Mouse (Mus musculus) heart, embryonic 15.5 days (tissue): Measurements from ENCODE around the gene C2cd2l. TPM values are rescaled to one million over a fixed set of nuclear protein-coding genes. Genes with fewer than 3 reads are reported as not detected.
A peak's percentile ranks its signal among the peaks of the same experiment; 100 is the strongest.
"Not testable (repeated sequence)": the region's sequence is repeated elsewhere in the genome, so short reads cannot be mapped to it uniquely, and the experiment has no call there.

ENCODE experiments used
- ATAC-seq: fragments of 200-750 bp; cut with Nextera tagmentation; replicated peaks from 2 replicates; pipeline ENCODE4 v1.8.0; 2017; ENCODE audit warnings: low read depth, moderate TSS enrichment; ENCODE audit not compliant: insufficient number of reproducible peaks, insufficient read depth, low FRiP score
- H3K27ac ChIP-seq: fragments of 300-500 bp; sonication (generic); 2 replicates; pipeline ENCODE4 v1.5.1; 2015; ENCODE audit warnings: mild to moderate bottlenecking, inconsistent platforms
- H3K27me3 ChIP-seq: fragments of 300-500 bp; sonication (generic); 2 replicates; pipeline ENCODE4 v1.6.1; 2015; ENCODE audit warnings: inconsistent platforms
- H3K36me3 ChIP-seq: fragments of 300-500 bp; sonication (generic); 2 replicates; pipeline ENCODE4 v1.6.1; 2015; ENCODE audit warnings: mild to moderate bottlenecking, inconsistent platforms
- H3K4me1 ChIP-seq: fragments of 300-500 bp; sonication (generic); replicated peaks from 2 replicates; pipeline ENCODE4 v1.6.1; 2015; ENCODE audit warnings: inconsistent platforms
- H3K4me2 ChIP-seq: fragments of 300-500 bp; sonication (generic); 2 replicates; pipeline ENCODE4 v1.6.1; 2015; ENCODE audit warnings: inconsistent platforms, mild to moderate bottlenecking, moderate library complexity
- H3K4me3 ChIP-seq: fragments of 300-500 bp; sonication (generic); 2 replicates; pipeline ENCODE4 v1.5.1; 2015; ENCODE audit warnings: mild to moderate bottlenecking, inconsistent platforms
- H3K9ac ChIP-seq: fragments of 300-500 bp; sonication (generic); 2 replicates; pipeline ENCODE4 v1.6.1; 2015; ENCODE audit warnings: mild to moderate bottlenecking, inconsistent platforms
- H3K9me3 ChIP-seq: fragments of 300-500 bp; sonication (generic); replicated peaks from 2 replicates; pipeline ENCODE4 v1.6.1; 2016; ENCODE audit warnings: inconsistent platforms
- whole genome bisulfite sequencing: fragments of 180-500 bp; shearing (Covaris S2); methylation state at CpG from one replicate; pipeline ENCODE4 v1.1.7; 2015; ENCODE audit warnings: mixed read lengths; 5-methylcytosine and 5-hydroxymethylcytosine counted together
- polyA plus RNA-seq: library from polyadenylated mRNA; unstranded; fragments of >200 nt; fragmentation: Nextera tagmentation; extraction: Ambion mirVana; gene quantifications from 2 replicates; pipeline ENCODE4 v1.2.1, GENCODE M21; 2015

C2cd2l gene
- polyA plus RNA-seq, 1 experiment from 2014 or later, result 6.5 TPM

- Histone ChIP-seq H3K36me3 (peaks cover 38% of the 10 kb centered on the region), H3K4me1 (peaks cover 21% of the 10 kb centered on the region), H3K27me3 (no peaks in the 10 kb centered on the region), H3K9ac (no peak overlapping the region), H3K4me3 (no peak overlapping the region), H3K4me2 (no peak overlapping the region), H3K9me3 (no peaks in the 10 kb centered on the region), H3K27ac (no peak overlapping the region)
- WGBS, result 84% methylated on average over 6 of the region's 6 CpGs
- no peak for ATAC-seq
These were observed 25.7 kb upstream of the C2cd2l start for GRCm38 (mm10) chr9:44345570-44346433.

- peak within 1 kb of the TSS; percentile 91 for H3K9ac ChIP-seq
- H3K4me2 ChIP-seq, result peak within 1 kb of the TSS; percentile 76
- H3K27me3 ChIP-seq, result no peaks in the 10 kb centered on the region
- peak; percentile 91 for ATAC-seq
- under 1% methylated on average over 39 of the region's 39 CpGs for whole genome bisulfite sequencing
- H3K4me3 ChIP-seq, result peak within 1 kb of the TSS; percentile 85
- peak within 1 kb of the TSS; percentile 100 for H3K27ac ChIP-seq
- H3K9me3 ChIP-seq, result no peaks in the 10 kb centered on the region
- peaks cover 21% of the 10 kb centered on the region for H3K4me1 ChIP-seq
- H3K36me3 ChIP-seq, result peaks cover 35% of the 10 kb centered on the region
These were observed 23.8 kb upstream of the C2cd2l start, which contains the start of gene Hmbs for GRCm38 (mm10) chr9:44343781-44344421. TSS of gene Hmbs (minus strand) at chr9:44344228.

- H3K27ac ChIP-seq, result peak overlapping the region; percentile 100
- no peaks in the 10 kb centered on the region for H3K9me3 ChIP-seq
- peak overlapping the region; percentile 85 for H3K4me3 ChIP-seq
- WGBS, result 3% methylated on average over 6 of the region's 6 CpGs
- ATAC-seq, result peak; percentile 51
- no peaks in the 10 kb centered on the region for H3K27me3 ChIP-seq
- peak overlapping the region; percentile 76 for H3K4me2 ChIP-seq
- H3K36me3 ChIP-seq, result peaks cover 33% of the 10 kb centered on the region
- H3K9ac ChIP-seq, result peak overlapping the region; percentile 91
- H3K4me1 ChIP-seq, result peaks cover 21% of the 10 kb centered on the region
These were observed 23.2 kb upstream of the C2cd2l start for GRCm38 (mm10) chr9:44343290-44343689.

- Histone ChIP-seq H3K4me1 (peaks cover 25% of the 10 kb centered on the region), H3K4me3 (peak overlapping the region; percentile 85), H3K27me3 (no peaks in the 10 kb centered on the region), H3K27ac (peak overlapping the region; percentile 100), H3K9me3 (no peaks in the 10 kb centered on the region), H3K4me2 (peak overlapping the region; percentile 76), H3K9ac (no peak overlapping the region), H3K36me3 (peaks cover 29% of the 10 kb centered on the region)
- 79% methylated on average over 1 of the region's 1 CpGs for WGBS
- ATAC-seq, result no peak
These were observed 22.5 kb upstream of the C2cd2l start for GRCm38 (mm10) chr9:44342605-44343004.

GRCm38 (mm10) chr9:44342173-44342572, 22.1 kb upstream of the C2cd2l start:
- no peaks in the 10 kb centered on the region for H3K9me3 ChIP-seq
- H3K36me3 ChIP-seq, result peaks cover 29% of the 10 kb centered on the region
- peak overlapping the region; percentile 100; the same call in 1 of the 2 replicates for H3K27ac ChIP-seq
- WGBS, result 54% methylated on average over 3 of the region's 3 CpGs
- peaks cover 29% of the 10 kb centered on the region for H3K4me1 ChIP-seq
- H3K27me3 ChIP-seq, result no peaks in the 10 kb centered on the region
- peak overlapping the region; percentile 76 for H3K4me2 ChIP-seq
- no peak for ATAC-seq
- no peak overlapping the region; the same call in 1 of the 2 replicates for H3K4me3 ChIP-seq
- peak overlapping the region; percentile 29; the same call in 1 of the 2 replicates for H3K9ac ChIP-seq

- 88% methylated on average over 5 of the region's 5 CpGs for WGBS
- Histone ChIP-seq H3K27me3 (no peaks in the 10 kb centered on the region), H3K4me1 (peaks cover 36% of the 10 kb centered on the region), H3K9ac (peak overlapping the region; percentile 29; the same call in 1 of the 2 replicates), H3K27ac (no peak overlapping the region), H3K4me2 (no peak overlapping the region), H3K4me3 (no peak overlapping the region), H3K36me3 (peaks cover 35% of the 10 kb centered on the region), H3K9me3 (no peaks in the 10 kb centered on the region)
- ATAC-seq, result no peak
These were observed 21.4 kb upstream of the C2cd2l start for GRCm38 (mm10) chr9:44341487-44341886.

- Histone ChIP-seq H3K4me3 (no peak overlapping the region), H3K4me2 (no peak overlapping the region), H3K27ac (no peak overlapping the region), H3K4me1 (peaks cover 39% of the 10 kb centered on the region), H3K27me3 (no peaks in the 10 kb centered on the region), H3K9me3 (no peaks in the 10 kb centered on the region), H3K36me3 (peaks cover 39% of the 10 kb centered on the region), H3K9ac (no peak overlapping the region)
- WGBS, result 81% methylated on average over 5 of the region's 5 CpGs
- no peak for ATAC-seq
These were observed 18.5 kb upstream of the C2cd2l start for GRCm38 (mm10) chr9:44338574-44338973.

GRCm38 (mm10) chr9:44337436-44338169, 17.5 kb upstream of the C2cd2l start:
- no peaks in the 10 kb centered on the region for H3K27me3 ChIP-seq
- 68% methylated on average over 9 of the region's 9 CpGs for WGBS
- H3K9me3 ChIP-seq, result no peaks in the 10 kb centered on the region
- H3K27ac ChIP-seq, result 0 out of 2 replicates have a peak overlapping the region, but pooled peaks have one; percentile 0
- peak overlapping the region; percentile 82; the same call in 1 of the 2 replicates for H3K9ac ChIP-seq
- H3K4me2 ChIP-seq, result peak overlapping the region; percentile 77
- H3K4me3 ChIP-seq, result peak overlapping the region; percentile 71
- peaks cover 34% of the 10 kb centered on the region for H3K4me1 ChIP-seq
- ATAC-seq, result no peak
- H3K36me3 ChIP-seq, result peaks cover 49% of the 10 kb centered on the region

GRCm38 (mm10) chr9:44336964-44337363, 16.9 kb upstream of the C2cd2l start:
- H3K9me3 ChIP-seq, result no peaks in the 10 kb centered on the region
- H3K9ac ChIP-seq, result peak overlapping the region; percentile 82
- peaks cover 28% of the 10 kb centered on the region for H3K4me1 ChIP-seq
- ATAC-seq, result no peak
- peak overlapping the region; percentile 71 for H3K4me3 ChIP-seq
- H3K27ac ChIP-seq, result no peak overlapping the region
- no peaks in the 10 kb centered on the region for H3K27me3 ChIP-seq
- H3K4me2 ChIP-seq, result peak overlapping the region; percentile 77
- 60% methylated on average over 3 of the region's 3 CpGs for WGBS
- peaks cover 54% of the 10 kb centered on the region for H3K36me3 ChIP-seq

- H3K9me3 ChIP-seq, ATAC-seq, H3K27ac ChIP-seq, H3K27me3 ChIP-seq: not testable (repeated sequence)
- Histone ChIP-seq H3K9ac (peak overlapping the region; percentile 82), H3K4me3 (peak overlapping the region; percentile 71), H3K4me2 (peak overlapping the region; percentile 77), H3K4me1 (peaks cover 24% of the 10 kb centered on the region), H3K36me3 (peaks cover 55% of the 10 kb centered on the region)
- WGBS, result 32% methylated on average over 4 of the region's 4 CpGs
These were observed 16.4 kb upstream of the C2cd2l start for GRCm38 (mm10) chr9:44336513-44336912.

- Histone ChIP-seq H3K36me3 (peaks cover 56% of the 10 kb centered on the region), H3K27me3 (no peaks in the 10 kb centered on the region), H3K27ac (peak overlapping the region; percentile 98), H3K4me3 (peak overlapping the region; percentile 71), H3K4me2 (peak overlapping the region; percentile 77), H3K9ac (peak overlapping the region; percentile 82), H3K9me3 (no peaks in the 10 kb centered on the region), H3K4me1 (peaks cover 24% of the 10 kb centered on the region)
- WGBS, result 2% methylated on average over 5 of the region's 5 CpGs
- no peak for ATAC-seq
These were observed 16.0 kb upstream of the C2cd2l start for GRCm38 (mm10) chr9:44336093-44336406.
